Mouse (Mus musculus) c-Kit-positive CD71-positive TER-119-negative erythroid progenitor cells, embryonic 14.5 days (primary cell): ENCODE results near the gene Osbp2.

Source experiments
- DNase-seq: peaks from one replicate; pipeline ENCODE4 v3.0.0-alpha.2; 2013; ENCODE audit warnings: low read depth

The Osbp2 gene

DNA sequence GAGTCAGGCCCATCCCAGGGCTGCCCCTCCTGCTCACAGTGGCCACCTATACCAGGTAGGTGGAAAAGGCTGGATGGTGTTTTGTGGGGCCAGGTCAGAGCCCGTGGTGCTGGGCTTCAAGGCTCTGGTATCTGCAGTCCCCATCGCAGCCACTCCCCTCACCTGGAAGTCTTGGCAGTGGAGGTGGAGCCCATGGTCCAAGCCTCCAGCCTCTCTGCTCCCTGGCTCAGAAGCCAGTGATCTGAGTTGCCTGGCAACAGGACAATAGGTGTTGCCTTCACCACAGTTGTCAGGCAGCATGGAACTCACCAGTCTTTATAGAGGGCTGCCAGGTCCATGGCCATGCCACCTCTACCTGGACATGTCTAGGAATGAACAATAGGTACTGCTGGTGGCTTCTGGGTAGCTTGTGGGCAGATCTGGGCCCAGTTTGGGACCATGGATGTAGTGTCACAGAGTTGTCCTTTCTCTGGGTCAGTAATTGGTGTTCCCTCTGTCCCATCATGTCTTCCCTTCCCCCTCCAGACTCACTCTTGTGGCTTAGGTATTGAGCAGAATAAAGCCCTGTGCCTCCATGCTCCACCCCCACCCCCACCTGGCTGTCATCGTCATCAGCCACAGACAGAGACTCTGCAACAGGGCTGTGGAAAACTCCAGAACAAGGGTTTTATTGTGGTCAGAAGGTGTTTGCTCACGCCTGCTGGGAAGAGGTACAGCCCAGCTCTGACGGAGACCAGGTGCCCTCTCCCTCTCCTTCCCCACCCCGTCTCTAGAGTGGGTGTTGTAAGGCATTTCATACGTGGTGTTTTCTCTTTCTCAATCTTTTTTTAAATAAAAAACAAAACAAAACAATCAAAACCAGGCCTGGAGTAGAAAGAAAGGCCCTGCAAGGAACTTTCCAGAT, 160.4 kb downstream of the Osbp2 start:
- DNase-seq: no peak

- DNase-seq: no peak
Measured at GRCm38 (mm10) chr11:3697441-3697840, 166.3 kb downstream of the Osbp2 start.

GRCm38 (mm10) chr11:3696086-3696616, 167.6 kb downstream of the Osbp2 start:
- DNase-seq: no peak

DNA sequence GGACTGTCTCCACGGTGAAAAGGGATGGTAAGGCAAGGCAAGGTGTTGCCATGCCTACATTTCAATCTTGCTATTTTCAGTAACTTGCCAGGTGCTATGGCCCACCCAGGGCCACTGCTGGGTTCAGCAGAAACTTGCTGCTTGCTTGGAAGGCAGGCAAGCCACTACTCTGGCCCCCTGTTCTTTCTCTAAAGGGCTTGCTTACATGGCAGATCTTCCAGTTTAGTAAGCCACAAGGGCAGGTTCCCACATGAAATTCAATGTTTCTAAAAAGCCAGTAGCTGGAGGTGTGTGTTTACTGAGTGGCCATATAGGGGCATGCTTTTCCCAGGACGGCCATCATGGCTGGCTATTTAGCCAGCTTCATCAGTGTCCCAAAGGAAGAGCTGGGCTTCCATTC, 172.0 kb downstream of the Osbp2 start:
- no peak for DNase-seq

DNA sequence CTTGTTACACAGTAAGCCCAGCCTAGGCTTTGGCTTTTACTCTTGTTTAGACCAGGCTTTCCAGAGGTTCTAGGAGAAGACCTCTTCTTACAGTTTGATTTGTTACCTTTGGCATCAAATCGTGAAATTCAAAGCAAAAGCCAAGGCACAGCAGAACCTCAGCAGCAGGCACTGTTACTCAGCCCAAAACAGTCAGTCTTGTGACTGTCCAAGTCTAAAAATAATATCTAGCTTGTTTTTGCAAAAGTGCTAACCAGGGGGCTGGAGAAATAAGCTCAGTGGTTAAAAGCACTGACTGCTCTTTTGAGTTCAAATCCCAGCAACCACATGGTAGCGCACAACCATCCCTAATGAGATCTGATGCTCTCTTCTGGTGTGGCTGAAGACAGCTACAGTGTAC, 176.8 kb downstream of the Osbp2 start:
- no peak for DNase-seq

DNA sequence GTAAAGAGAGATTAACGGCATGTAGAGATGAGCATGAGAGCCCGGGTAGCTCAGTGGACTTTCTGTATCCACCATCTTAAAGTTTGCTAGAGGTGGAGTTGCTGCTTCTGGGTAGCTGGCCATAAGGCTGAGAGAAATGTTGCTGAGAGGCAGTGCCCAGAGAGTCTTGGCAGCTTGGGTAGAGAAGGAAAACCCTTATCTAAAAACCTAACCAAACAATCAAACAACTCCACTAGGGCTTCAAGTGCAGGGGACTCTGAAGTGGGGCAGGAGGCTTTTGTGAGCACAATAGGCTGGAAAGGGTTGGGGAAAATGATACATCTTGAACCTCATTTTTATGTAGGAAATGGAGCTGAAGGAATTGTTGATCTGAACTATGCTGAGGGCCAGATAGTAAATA, 177.4 kb downstream of the Osbp2 start:
- DNase-seq: no peak

GRCm38 (mm10) chr11:3685431-3685830, 178.3 kb downstream of the Osbp2 start:
- DNase-seq: no peak

DNA sequence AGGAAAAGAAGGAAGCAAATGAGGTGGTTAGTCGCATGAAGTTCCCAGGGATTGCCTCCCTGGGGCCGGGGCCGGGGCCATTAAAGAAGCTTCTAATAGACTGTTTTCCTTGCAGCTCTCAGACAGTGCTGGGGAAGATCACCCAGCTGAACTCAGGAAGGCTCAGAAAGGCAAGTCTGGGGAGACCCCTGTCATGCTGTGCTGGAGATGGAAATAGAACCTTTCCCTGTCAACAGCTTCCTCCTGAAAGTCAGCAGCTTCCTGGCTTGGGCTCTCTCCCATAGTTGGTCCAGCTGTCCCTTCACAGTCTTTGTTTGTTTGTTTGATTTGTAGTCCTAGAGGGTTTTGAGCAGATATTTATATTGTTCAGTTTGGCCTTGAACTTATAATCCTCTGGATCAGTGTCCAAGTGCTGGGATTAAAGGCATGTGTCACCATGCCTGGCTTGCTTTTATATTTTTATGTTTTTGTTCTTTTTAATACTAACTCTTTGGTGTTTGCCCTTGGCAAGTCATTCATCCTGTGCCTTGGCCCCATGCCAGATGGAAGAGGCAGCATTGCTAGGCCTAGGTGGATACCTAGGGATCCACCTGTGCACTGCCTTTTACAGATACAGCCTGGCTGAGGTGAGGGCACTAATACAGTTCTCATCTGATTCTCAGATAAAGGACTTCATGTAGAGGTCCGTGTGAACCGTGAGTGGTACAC, 178.8 kb downstream of the Osbp2 start:
- DNase-seq: no peak

DNA sequence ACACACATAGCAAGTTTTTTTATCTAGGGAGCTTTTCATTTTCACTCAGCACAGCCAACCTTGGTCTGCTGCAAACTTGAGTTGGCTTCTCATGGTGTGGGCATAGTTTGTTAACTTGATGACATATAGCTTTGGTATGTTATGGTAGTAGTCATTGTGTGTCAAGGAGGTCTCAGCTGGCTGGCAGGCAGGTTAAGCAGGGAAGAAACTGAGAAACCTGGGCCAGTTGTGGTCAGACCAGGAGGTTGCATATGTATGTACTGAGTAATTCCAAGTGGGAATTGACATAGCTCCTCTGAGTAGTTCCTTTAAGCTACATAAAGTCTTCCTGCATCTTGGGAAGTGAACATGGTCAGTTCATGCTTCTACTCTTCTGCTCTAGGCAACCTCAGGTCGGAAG, 179.5 kb downstream of the Osbp2 start:
- no peak for DNase-seq

- no peak for DNase-seq
Measured at GRCm38 (mm10) chr11:3683696-3684095, 180.0 kb downstream of the Osbp2 start.

DNA sequence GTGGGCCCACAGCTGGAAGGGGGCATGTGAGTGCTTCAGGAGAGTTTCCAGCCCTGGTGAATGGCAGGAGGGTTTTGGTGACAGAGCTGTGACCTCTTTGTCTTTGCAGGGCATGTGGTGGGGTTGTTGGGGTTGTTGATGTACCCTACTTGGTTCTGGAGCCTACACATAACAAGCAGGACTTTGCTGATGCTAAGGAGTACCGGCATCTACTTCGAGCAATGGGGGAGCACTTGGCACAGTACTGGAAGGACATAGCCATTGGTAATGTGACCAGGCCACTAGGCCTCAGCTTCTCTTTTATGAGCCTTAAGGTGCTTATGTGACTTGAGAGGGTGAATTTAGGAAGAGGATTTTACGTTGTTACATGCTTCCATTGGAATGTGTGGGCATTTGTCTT, 183.9 kb downstream of the Osbp2 start:
- DNase-seq: no peak

- no peak for DNase-seq
Measured at GRCm38 (mm10) chr11:3677204-3677603, 186.5 kb downstream of the Osbp2 start.

DNA sequence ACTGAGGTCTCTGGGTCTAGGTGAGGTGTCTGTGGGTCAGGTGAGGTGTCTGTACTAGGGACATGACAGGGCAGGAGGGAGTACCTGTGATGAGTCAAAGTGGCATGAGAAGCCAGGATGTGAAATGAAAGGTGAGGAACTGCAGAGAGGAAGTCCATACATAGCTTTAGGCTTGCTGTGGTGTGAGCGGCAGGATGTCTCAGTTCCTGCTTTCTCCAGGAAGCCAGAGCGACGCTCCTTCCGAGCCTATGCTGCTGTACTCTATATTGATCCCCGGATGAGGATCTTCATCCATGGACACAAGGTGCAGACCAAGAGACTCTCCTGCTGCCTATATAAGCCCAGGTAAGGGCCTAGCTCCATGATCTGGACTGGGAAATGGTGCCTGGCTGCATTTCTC, 187.3 kb downstream of the Osbp2 start:
- DNase-seq: no peak

- no peak for DNase-seq
Measured at GRCm38 (mm10) chr11:3674545-3674944, 189.2 kb downstream of the Osbp2 start.

DNA sequence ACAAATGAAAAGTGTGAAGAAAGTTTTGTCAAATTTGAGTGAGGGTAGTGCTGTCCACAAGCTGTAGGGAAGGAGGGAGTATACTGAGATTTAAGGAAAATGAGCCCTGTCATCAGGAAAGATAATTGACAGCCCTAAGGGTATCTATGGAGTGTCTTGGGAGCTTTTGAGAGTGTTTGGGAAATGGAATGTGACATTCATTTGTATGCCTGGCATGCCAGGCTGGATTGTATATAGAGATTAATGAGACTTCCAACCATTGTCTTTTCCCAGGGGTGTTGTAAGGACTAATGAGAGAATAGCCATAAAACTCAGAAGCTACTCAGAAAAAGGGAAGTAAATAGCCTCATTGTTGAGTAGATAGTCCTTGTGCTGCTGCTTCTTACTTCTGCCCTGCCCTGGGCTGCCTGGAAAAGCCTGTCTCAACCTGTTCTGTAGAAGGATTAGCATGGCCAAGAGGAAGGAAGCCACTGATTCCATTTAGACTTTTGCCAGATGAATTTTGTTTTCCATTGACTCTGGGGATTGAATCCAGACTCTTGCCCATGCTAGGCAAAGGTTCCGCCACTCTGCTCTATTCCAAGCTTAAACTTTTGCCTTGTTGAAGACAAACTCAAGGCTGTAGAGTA, 192.6 kb downstream of the Osbp2 start:
- DNase-seq: no peak

GRCm38 (mm10) chr11:3669849-3670248, 193.9 kb downstream of the Osbp2 start:
- no peak for DNase-seq

DNA sequence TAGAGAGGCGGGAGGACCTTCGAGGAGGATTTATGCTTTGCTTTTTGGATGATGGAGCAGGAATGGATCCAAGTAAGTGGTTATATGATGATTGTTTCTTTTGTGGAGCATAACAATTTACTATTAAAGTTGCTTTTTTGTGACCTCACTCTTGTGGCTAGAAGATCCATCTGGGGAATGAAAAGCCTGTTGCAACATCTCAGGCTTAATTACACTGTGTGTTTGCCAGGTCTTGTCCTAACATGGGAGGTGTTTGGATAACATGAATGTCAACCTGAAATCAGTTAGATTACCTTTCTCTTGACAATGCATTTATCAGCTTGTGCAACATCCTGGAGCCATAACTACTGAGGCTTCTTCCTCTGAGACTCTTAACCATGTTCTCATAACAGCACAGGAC, 194.9 kb downstream of the Osbp2 start:
- DNase-seq: no peak

GRCm38 (mm10) chr11:3667506-3667905, 196.2 kb downstream of the Osbp2 start:
- DNase-seq: no peak

DNA sequence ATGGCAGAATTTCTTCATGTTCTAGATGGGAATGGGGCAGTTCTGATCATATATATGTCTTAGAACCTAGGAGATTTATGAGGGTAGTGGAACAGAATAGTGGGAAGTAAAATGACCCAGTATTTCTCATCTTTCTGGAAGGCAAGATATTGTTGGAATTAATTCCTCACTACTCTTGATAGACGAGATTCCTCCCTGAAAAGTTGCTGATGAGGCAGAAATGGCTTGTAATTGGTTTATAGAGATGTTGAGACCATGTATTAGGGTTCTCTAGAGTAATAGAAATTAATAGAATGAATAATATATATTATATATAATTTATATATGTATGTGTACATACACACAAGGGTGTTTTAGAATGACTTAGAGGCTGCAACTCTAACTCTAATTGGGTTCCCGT, 201.7 kb downstream of the Osbp2 start:
- no peak for DNase-seq
